Mouse (Mus musculus) large intestine, adult 2 months (tissue): Measurements from ENCODE around the gene Ccl1. TPM values are rescaled to one million over a fixed set of nuclear protein-coding genes. Genes with fewer than 3 reads are reported as not detected.
A peak's percentile ranks its signal among the peaks of the same experiment; 100 is the strongest.

Experiments used
- DNase-seq: peaks from one replicate; pipeline ENCODE4 v3.0.0-alpha.2; 2012; ENCODE audit warnings: low read depth, low spot score
- WGBS: fragments of 180-500 bp; shearing (Covaris S2); methylation state at CpG from one replicate; pipeline ENCODE4 v1.1.7; 2018; 5-methylcytosine and 5-hydroxymethylcytosine counted together
- polyA plus RNA-seq: library from polyadenylated mRNA; depleted of rRNA; stranded (reverse); fragments of >200 nt; gene quantifications from 2 replicates; pipeline ENCODE4 v1.2.3, GENCODE M21; 2012

Gene Ccl1
- polyA plus RNA-seq, 1 experiment: not detected

GRCm38 (mm10) chr11:82216531-82216930, 89.0 kb downstream of the Ccl1 start:
- DNase-seq: no peak

GRCm38 (mm10) chr11:82214405-82214804, 91.1 kb downstream of the Ccl1 start:
- DNase-seq: no peak
- 52% methylated on average over 4 of the region's 4 CpGs for WGBS

More at GRCm38 (mm10) chr11:82216531-82216930, 89.0 kb downstream of the Ccl1 start:
- WGBS: 48% methylated on average over 2 of the region's 2 CpGs

- WGBS: 93% methylated on average over 2 of the region's 2 CpGs
Observed at GRCm38 (mm10) chr11:82206960-82207488, 98.5 kb downstream of the Ccl1 start.

GRCm38 (mm10) chr11:82205221-82205620, 100.3 kb downstream of the Ccl1 start:
- DNase-seq: no peak
- 83% methylated on average over 6 of the region's 6 CpGs for WGBS

More at GRCm38 (mm10) chr11:82206960-82207488, 98.5 kb downstream of the Ccl1 start:
- no peak for DNase-seq

DNA sequence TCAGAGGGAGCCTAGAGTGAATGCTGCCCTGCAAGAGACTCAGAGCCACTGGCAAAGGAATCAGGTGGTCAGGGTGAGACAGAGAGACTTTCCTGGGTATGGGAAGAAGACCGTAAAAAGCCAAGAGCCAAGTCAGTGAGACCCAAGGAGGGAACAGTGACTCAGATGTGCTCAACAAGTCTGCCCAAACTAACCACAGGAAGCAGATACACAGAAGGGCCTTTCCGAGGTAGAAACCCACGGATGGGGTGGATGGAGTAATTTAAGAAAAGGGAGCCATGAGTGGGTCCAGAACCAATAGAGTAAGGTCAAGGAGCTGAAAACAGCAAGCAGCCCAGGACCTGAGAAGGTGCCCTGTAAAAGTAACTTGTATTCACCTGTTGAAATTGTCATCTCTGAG, 101.8 kb downstream of the Ccl1 start:
- 74% methylated on average over 3 of the region's 3 CpGs for WGBS
- no peak for DNase-seq

- no peak for DNase-seq
- WGBS: 54% methylated on average over 3 of the region's 3 CpGs
Observed at GRCm38 (mm10) chr11:82197774-82198173, 107.7 kb downstream of the Ccl1 start.

- no peak for DNase-seq
- WGBS: 32% methylated on average over 2 of the region's 2 CpGs
Observed at GRCm38 (mm10) chr11:82194980-82195379, 110.5 kb downstream of the Ccl1 start.

DNA sequence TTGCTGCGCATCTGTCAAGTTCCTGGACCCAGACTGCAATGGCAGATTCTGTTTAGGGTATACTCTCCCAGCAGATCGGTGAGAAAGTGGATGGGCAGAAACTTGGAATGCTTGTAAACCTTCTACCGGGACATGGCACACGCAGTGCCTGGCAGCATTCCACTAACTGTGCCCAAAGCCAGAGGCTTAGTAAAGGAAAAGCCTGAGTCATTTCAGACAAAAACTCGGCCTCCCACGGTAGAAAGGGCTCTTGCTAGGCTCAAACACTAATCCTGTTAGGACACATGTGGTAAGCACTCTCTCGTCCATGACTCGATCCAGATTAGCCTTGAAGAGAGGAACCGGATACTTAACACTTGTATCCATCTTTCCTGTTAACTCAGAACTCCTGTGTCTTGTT, 111.7 kb downstream of the Ccl1 start:
- WGBS: 60% methylated on average over 9 of the region's 9 CpGs
- DNase-seq: no peak

DNA sequence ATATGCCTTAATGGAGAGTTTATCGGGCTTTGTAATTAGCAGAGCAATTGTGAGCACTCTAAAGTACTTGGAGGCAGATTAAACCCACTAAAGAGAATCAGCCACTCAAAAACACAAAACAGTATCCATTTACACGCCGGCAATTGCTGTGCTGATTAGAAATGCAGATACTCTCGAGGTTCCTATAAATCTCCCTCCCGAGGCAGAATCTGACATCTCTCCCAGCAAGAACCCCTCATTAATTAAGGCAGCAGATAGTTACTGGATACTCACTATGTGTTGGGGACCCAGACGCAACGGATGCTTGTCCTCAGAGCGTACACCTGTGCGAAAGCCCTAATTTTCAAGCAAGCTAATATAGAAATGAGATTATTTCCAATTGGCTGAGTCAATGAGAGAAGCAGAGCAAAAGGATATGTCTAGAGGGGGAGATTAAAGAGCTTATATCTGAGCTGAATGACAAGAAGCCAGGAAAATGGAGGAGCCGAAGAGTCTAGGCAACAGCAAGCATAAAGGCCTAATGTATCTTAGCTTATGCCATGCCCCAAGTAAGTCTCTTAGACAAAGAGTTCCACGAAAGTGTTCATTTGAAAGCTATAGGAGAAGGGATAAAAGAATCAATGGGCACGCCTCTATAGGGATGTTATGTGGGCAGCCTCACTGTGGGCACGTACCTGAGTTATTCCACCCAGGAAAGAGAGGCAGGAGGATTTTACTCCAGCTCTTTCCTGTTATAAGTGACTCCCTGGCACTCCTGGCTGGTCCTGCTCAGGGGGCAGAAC, 115.5 kb downstream of the Ccl1 start:
- WGBS: 80% methylated on average over 13 of the region's 13 CpGs

DNA sequence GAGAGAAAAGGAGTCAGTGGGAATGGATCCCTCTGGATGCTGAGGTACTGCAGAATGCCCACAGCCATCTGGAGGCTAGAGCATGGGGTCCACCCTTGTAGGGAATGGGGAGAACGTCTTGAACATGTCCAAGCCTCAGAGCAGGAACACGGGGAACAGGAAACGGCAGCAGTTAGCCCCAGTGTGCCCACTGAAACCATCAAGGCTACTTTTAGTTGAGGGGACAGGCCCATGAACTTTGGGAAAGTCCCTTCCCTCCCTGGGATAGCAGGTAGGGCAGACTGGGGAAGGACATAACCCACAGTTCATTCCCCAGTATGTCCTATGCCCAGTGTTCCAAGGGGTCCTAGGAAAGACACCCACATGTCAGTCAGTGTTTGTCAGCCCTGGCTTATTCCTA, 119.8 kb downstream of the Ccl1 start:
- DNase-seq: no peak
- 77% methylated on average over 3 of the region's 3 CpGs for WGBS

More for the DNA sequence above, 115.5 kb downstream of the Ccl1 start:
- DNase-seq: no peak

DNA sequence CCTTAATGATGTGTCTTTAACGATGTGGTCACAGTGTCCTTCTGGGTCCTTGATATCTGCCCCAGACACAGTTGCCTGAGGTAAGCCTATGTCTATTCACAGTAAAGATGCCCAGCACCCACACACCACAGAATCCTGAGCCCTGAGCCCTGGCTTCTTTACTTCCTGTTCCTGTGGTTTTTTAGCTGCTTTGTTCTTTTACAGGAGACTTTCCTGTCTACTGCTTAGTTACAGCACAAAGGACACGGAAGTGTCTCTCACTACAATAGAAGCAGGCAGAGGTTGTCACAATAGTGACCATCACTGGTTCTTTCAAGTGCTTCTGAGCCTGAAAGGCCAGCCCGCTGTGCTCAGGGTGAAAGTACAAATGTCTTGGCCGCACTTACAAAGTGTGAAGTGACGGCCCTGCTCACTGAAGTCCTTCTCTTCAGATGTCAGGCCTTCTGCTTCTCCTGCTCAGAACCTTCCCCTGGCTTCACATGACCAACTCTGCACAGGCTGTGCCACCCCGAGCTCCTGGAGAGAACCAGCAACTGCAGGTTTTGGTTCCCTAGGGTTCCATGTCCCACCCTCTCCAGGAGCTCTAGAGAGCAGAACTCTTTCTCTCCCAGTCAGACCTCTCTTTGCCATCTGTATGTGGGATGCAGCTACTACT, 122.1 kb downstream of the Ccl1 start:
- WGBS: 66% methylated on average over 6 of the region's 6 CpGs
- DNase-seq: no peak

DNA sequence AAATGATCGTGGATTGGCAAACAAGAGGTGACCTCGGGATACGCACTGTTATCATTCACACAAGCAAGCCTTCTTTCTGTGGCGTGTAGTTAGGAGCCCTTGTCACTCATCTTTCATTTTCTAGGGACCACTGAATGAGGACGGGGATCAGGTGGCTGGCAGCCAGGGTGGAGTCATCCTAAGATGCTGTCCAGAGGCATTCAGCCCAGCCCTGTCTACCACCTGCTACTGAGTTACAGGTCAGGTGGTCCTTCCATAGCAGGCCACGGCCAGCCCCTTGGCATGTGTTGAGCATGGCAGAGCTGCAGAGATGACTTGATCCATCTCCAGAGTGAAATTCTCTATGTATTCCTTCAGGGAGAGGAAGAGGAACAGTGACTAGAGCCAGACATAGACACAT, 123.1 kb downstream of the Ccl1 start:
- WGBS: 70% methylated on average over 6 of the region's 6 CpGs
- no peak for DNase-seq

DNA sequence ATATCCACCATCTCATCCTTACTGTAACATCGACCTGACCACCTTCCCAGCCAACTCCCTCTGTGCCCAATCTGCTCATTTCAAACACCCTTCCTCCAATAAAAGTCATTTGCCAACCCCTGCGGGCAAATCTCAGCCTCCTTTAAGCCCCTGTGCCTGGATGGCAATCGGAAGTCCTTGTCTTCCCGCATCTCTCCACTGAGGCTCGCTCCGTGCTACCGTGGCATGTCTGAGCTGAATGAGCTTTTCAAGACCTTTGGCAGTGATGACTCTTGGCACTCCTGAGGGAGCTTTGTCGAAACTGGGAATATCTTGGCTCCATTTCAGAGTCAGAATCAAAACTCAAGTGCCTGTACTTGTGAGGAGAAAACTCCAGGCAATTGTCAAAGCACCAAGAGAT, 124.2 kb downstream of the Ccl1 start:
- no peak for DNase-seq

DNA sequence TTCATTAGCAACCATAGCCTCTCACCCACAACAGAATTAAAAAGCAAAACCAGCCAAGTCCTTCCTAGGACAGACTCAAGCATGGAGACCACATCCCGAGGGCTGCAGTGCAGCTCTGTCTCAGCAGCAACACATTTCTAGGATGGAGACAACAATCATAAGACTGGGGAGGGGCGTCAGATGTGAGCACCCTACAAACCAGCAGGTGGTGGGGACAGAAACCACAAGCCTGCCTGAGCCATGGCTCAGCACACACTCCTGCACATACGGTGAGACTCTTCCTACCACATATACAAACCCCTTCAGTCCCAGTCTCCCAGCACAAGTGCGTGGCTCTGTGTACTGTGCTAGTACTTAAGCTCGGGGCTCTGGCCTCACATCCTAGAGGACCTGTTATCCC, 127.3 kb downstream of the Ccl1 start:
- DNase-seq: no peak
- WGBS: 71% methylated on average over 5 of the region's 5 CpGs

More for the DNA sequence above, 124.2 kb downstream of the Ccl1 start:
- WGBS: 77% methylated on average over 8 of the region's 8 CpGs

- 29% methylated on average over 5 of the region's 5 CpGs for WGBS
- peak; percentile 36 for DNase-seq
Observed at GRCm38 (mm10) chr11:82177711-82178110, 127.8 kb downstream of the Ccl1 start.

GRCm38 (mm10) chr11:82174794-82175193, 130.7 kb downstream of the Ccl1 start:
- peak; percentile 27 for DNase-seq
- WGBS: 26% methylated on average over 3 of the region's 3 CpGs

GRCm38 (mm10) chr11:82173491-82173890, 132.0 kb downstream of the Ccl1 start:
- WGBS: 88% methylated on average over 2 of the region's 2 CpGs
- no peak for DNase-seq

- 53% methylated on average over 7 of the region's 7 CpGs for WGBS
- no peak for DNase-seq
Observed at GRCm38 (mm10) chr11:82171316-82172071, 134.0 kb downstream of the Ccl1 start.

- DNase-seq: no peak
- WGBS: 83% methylated on average over 4 of the region's 4 CpGs
Observed at GRCm38 (mm10) chr11:82169456-82169855, 136.0 kb downstream of the Ccl1 start.

DNA sequence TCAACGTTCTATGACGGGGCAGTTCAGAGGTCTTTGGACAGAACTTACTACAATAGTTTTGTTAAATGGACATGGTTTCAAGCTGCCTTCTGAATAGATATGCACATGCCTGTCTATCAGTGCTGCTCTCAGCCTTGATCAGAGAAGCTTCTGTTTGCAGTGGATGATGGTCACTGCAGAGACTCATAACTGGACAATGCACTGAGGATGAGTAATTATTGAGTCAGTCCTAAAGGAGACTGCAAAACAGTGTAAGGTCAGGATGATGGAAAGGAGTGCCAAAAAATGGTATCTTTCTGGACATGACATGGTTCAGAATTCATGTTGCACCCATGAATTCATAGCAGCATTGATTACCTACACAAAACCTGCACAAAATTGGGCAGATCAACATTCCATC, 137.2 kb downstream of the Ccl1 start:
- 91% methylated on average over 2 of the region's 2 CpGs for WGBS
- no peak for DNase-seq
